Mouse (Mus musculus): ENCODE data around the gene Slc12a6.

GRCm38 (mm10) chr2:112266780-112267179 lies 1.2 kb downstream of the Slc12a6 start:
- TF ChIP-seq CTCF (IDR thresholded peaks at IDR 0.05; ENCODE audit: low read depth, low read length) (no peak), POLR2A (IDR thresholded peaks at IDR 0.05; ENCODE audit: borderline replicate concordance, low read depth, low read length) (peak; percentile 71; the same call in 1 of the 2 replicates)

Data from bone marrow macrophage, adult 2 months (primary cell).